Mouse (Mus musculus): Measurements from ENCODE around the gene Dtx2.

- no peak for TF ChIP-seq CTCF (conservative IDR thresholded peaks at IDR 0.05; ENCODE audit: insufficient read depth, insufficient read length, low read depth, low read length)
- no peak for TF ChIP-seq POLR2A (IDR thresholded peaks at IDR 0.05; ENCODE audit: low read depth, low read length)
These were observed 1.6 kb downstream of the Dtx2 start for GRCm38 (mm10) chr5:135996162-135996561.

Measured in kidney, adult 2 months (tissue).